Mouse (Mus musculus) left cerebral cortex, postnatal 4 days (tissue): ENCODE measurements around the gene Synj1. TPM values are rescaled to one million over a fixed set of nuclear protein-coding genes. Genes with fewer than 3 reads are reported as not detected.

Experiments
- DNase-seq: peaks from one replicate; pipeline ENCODE4 v3.0.0-alpha.2; 2022
- intact Hi-C: fragments of 180-260 bp; cut with DNase I; formaldehyde crosslinking; loops from one replicate; pipeline ENCODE4 v1.15.1; 2025
- total RNA-seq, 2 experiments: library from RNA; stranded (reverse); gene quantifications; 2 replicates each; pipeline ENCODE4 v1.2.3; 2021

Synj1 gene
- total RNA-seq, 2 experiments from 2014 or later, result 140 to 164 TPM

GRCm38 (mm10) chr16:91011847-91012246 lies 739 bp upstream of the Synj1 start:
- intact Hi-C loops, result no loop called here

GRCm38 (mm10) chr16:91010581-91011020 lies 507 bp downstream of the Synj1 start:
- intact Hi-C loops, result no loop called here
- no peak for DNase-seq

More at GRCm38 (mm10) chr16:91011847-91012246, 739 bp upstream of the Synj1 start:
- no peak for DNase-seq

- no peak for DNase-seq
- intact Hi-C loops, result no loop called here
These were observed 1.1 kb downstream of the Synj1 start for GRCm38 (mm10) chr16:91009942-91010529.

GRCm38 (mm10) chr16:91004915-91005538 lies 6.1 kb downstream of the Synj1 start:
- no peak for DNase-seq
- intact Hi-C loops, result no loop called here

DNA sequence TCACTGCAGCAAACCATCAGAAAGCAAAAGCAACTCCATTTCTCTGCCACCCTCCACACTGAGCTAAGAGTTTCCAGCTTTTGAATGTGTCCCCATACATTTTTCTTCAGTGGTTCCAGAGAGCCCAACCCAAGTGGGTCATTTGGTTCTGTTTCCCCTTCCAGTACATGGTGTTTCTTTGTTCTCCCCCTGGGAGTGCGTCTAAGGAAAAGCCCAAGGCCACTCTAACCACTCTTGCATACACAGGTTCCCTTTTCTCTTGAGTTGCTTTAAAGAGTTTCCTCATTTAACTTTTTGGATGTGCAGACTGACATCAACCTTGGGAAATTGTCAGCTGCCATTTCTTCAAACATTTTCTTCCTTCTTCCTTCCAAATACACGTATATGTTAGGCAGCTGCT lies 10.0 kb downstream of the Synj1 start:
- DNase-seq, result no peak
- intact Hi-C loops, result no loop called here

DNA sequence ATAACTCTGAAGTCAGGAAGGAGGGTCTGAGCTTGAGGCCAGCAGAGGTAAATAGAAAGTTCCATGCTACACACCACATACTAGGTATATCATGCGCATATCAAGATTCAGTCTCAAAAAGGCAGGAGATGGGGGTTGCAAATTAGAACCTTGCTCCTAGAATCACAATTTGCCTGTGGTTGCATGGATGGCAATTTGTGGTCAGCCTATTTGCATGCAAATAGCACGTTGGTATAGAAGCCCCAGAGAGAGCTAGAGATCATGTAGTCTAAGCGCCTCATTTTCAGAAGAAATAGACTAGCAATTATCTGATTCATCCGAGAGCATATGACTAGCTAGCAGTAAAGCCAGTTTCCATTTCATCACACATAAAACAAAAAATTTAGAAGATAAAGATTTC lies 11.3 kb downstream of the Synj1 start:
- no peak for DNase-seq
- intact Hi-C loops, result no loop called here

DNA sequence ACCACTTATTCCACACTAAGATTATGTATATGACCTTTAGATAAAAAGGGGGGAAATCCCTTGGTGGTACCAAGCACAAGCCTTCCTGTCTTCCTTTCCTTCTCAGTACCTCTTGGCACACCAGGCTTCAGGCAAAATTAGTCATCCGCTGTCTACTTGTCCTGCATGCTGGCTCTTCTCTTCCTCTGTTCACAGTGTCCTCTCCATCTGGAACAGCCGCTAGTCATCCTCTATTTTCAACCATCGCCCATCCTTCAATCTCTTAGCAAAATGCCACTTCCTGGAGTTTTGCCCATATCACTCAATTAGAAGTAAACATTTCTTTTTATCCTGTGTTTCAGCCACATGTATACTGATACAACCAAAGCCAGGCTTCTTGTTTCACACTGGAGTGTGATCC lies 13.3 kb downstream of the Synj1 start:
- no peak for DNase-seq
- intact Hi-C loops, result no loop called here

GRCm38 (mm10) chr16:90996327-90997243 lies 14.5 kb downstream of the Synj1 start:
- intact Hi-C loops, result no loop called here
- DNase-seq, result no peak

DNA sequence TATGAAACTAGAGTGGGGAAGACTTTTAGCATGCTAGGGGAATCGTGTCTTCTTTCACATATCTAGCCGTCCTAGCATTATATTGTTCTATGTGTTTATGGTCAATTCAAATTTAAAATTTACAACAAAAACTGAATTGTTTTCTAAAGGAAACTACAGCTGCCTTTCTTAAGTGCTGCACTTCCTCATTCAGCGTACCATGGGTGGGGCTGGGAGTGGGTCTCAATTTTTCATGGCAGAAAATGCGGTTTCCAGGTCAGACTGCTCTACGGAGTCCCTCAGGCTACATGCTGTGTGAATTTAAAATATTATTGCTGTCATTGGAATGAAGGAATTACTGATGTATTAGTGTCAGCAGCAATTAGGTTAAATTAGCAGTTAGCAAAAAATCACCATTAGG lies 15.6 kb downstream of the Synj1 start:
- no peak for DNase-seq
- intact Hi-C loops, result no loop called here

GRCm38 (mm10) chr16:90995023-90995422 lies 16.1 kb downstream of the Synj1 start:
- intact Hi-C loops, result no loop called here

DNA sequence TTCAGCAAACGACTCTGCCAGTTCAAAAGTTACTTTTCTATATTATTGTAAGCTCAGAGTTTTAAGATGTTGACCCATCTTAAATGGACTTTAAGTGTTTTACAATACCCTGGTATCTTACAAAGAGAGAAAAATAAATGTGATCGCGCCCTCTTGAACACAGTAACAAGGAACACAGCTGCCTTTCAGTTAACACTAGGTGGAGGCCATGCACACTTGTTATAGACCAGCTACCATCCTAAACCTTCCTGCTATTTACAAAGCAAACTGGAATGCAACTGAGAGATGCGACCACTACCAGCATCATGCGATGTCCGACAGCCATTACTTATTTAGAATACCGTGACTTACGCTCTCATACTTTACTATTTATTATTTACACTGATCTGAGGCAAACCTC lies 21.9 kb downstream of the Synj1 start:
- no peak for DNase-seq
- intact Hi-C loops, result no loop called here

More at GRCm38 (mm10) chr16:90995023-90995422, 16.1 kb downstream of the Synj1 start:
- DNase-seq, result no peak

- DNase-seq, result no peak
- intact Hi-C loops, result no loop called here
These were observed 22.4 kb downstream of the Synj1 start for GRCm38 (mm10) chr16:90988665-90989064.

DNA sequence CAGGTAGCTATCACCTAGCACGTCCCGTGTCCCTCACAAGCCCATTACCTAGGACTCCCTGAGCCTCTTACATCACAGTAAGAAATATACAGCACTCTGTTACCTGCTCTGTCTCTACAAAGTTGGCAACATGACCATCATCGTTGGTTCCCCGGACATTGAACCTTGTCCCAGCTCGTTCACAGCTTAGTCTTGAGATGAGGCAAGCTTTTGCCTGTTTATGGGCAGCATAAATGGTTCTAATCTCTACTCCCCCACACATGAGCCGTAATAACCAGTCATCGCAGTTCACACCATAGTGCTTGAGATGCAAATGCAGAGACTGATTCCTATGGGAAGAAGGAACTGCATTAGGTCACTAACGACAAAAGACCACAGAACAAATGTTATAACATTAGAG lies 23.1 kb downstream of the Synj1 start:
- no peak for DNase-seq
- intact Hi-C loops, result no loop called here

- no peak for DNase-seq
- intact Hi-C loops, result loop anchor here (5.0 kb wide), 1 partner anchor 51 kb away; no protein-coding TSS in a partner anchor
These were observed 40.1 kb downstream of the Synj1 start for GRCm38 (mm10) chr16:90971004-90971403.

DNA sequence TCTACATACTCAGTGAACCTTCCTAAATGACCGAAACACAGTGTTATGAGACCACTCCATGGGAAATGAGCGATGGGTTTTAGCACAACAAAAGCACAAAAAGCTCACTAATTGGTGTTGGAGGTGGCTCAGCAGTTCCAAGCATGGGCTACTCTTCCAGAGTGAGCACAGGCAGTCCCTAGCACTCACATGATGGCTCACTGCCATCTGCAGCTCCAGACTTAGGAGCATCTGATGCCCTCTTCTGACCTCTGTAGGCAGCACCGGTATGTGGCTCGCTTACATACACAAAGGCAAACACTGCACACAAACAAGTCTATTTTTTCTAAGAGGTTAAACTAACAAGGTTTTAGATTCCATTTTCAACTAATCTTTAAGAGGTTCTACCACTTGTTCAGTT lies 44.9 kb downstream of the Synj1 start:
- intact Hi-C loops, result no loop called here
- DNase-seq, result no peak

- DNase-seq, result no peak
- intact Hi-C loops, result no loop called here
These were observed 46.8 kb downstream of the Synj1 start for GRCm38 (mm10) chr16:90964302-90964701.

- intact Hi-C loops, result no loop called here
- DNase-seq, result no peak
These were observed 47.2 kb downstream of the Synj1 start for GRCm38 (mm10) chr16:90963866-90964265.

GRCm38 (mm10) chr16:90963231-90963630 lies 47.9 kb downstream of the Synj1 start:
- intact Hi-C loops, result no loop called here
- no peak for DNase-seq

GRCm38 (mm10) chr16:90958301-90959085 lies 52.6 kb downstream of the Synj1 start:
- no peak for DNase-seq
- intact Hi-C loops, result no loop called here

DNA sequence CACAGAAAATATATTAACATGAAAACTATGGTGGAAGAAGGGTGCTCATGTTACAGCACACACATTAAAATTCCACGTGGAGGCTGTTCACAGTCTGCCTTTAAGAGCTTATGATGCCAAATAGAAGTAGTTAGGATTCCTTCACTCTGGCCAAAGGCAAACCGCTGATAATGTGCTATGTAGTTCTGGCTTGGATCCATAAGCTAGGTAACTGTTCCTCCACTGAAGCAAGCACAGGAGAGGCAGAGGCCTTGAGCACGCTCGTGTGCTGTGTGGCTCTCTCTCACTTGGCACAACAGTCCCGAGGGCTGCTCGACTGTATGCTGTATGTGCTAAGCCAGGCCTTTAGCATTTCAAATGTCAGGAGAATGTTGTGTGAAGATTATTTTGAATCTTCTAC lies 55.6 kb downstream of the Synj1 start:
- no peak for DNase-seq
- intact Hi-C loops, result no loop called here

DNA sequence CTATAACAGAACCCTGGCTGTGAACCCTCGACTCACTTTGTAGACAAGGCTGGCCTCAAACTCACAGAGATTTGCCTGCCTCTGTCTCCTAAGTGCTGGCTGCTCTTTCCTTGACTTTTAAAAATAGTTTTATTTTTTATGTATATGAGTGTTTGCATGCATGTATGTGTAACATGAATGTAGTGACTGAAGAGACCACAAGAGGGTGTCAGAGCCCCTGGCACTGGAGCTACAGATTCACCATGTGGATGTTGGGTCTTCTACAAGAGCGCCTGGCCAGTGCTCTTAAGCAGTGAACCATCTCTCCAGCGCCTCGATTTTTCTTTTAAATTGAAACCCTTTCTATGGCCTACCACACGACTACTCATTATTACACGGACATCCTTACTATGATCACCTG lies 57.3 kb downstream of the Synj1 start:
- no peak for DNase-seq
- intact Hi-C loops, result no loop called here
